ENCODE assay signal across 16 mouse cellular contexts in the genomic region with DNA sequence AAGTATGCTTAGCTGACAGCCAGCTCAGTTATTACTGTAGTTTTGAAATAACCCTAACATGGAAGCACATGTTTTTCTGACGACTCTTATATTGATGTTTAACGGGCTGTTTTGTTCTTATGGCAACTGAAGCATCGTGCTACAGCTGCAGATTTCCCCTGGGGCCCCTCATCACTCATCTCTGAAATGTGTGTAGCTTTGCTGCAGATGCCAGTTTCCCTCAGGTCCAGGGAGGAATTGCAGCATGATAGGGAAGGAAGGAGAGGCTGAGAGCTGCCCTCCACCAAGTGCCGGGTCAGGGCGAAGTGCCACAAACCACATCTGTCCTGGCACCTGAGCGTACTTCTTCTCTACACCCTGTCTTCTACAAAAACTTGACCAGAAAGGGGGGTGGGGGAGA. TPM values are rescaled to one million over a fixed set of nuclear protein-coding genes. Genes with fewer than 3 reads are reported as not detected.
A peak's percentile ranks its signal among the peaks of the same experiment; 100 is the strongest.
DNase-seq lines count a peak whose midpoint lies in the region; ATAC-seq and TF ChIP-seq lines count a peak whose summit lies in the region.
"Had no signal": no experiment of that assay in that cellular context is flagged by ENCODE, and none has a peak within 500 bp of the region (broad histone marks: within the 10 kb centered on the region; RNA-seq: fewer than 3 reads in every experiment).

No protein-coding gene starts in this region.

- no peaks in the 10 kb centered on the region for H3K9me3 ChIP-seq in heart, embryonic 15.5 days (replicated peaks)
- no peaks in the 10 kb centered on the region for H3K9me3 ChIP-seq in limb, embryonic 10.5 days (replicated peaks)
- H3K9me3 ChIP-seq in forebrain, postnatal 0 days (ENCODE audit: low read length) = no peaks in the 10 kb centered on the region
- H3K9me3 ChIP-seq: liver, embryonic 12.5 days; midbrain, embryonic 13.5 days had no signal

- no peaks in the 10 kb centered on the region for H3K27me3 ChIP-seq in heart, embryonic 15.5 days
- H3K27me3 ChIP-seq in limb, embryonic 10.5 days (ENCODE audit: low read depth, poor library complexity, severe bottlenecking) = no peaks in the 10 kb centered on the region
- H3K27me3 ChIP-seq in forebrain, postnatal 0 days (ENCODE audit: insufficient read depth, low read length) = no peaks in the 10 kb centered on the region
- H3K27me3 ChIP-seq: liver, embryonic 12.5 days; midbrain, embryonic 13.5 days; Patski had no signal

- no peak overlapping the region for H3K4me3 ChIP-seq in heart, embryonic 15.5 days
- no peak overlapping the region for H3K4me3 ChIP-seq in limb, embryonic 10.5 days
- no peak overlapping the region for H3K4me3 ChIP-seq in forebrain, postnatal 0 days (ENCODE audit: low read depth, low read length)
- H3K4me3 ChIP-seq: liver, embryonic 12.5 days; midbrain, embryonic 13.5 days had no signal

- peaks cover 76% of the 10 kb centered on the region for H3K4me1 ChIP-seq in heart, embryonic 15.5 days (replicated peaks)
- peaks cover 74% of the 10 kb centered on the region for H3K4me1 ChIP-seq in limb, embryonic 10.5 days
- H3K4me1 ChIP-seq in forebrain, postnatal 0 days (ENCODE audit: insufficient read depth) = no peaks in the 10 kb centered on the region
- H3K4me1 ChIP-seq: liver, embryonic 12.5 days had no signal

- no peak overlapping the region for H3K9ac ChIP-seq in heart, embryonic 15.5 days
- H3K9ac ChIP-seq in forebrain, postnatal 0 days = no peak overlapping the region
- H3K9ac ChIP-seq: hindbrain, embryonic 14.5 days; liver, embryonic 12.5 days; midbrain, embryonic 13.5 days had no signal

- H3K4me2 ChIP-seq in heart, embryonic 15.5 days = no peak overlapping the region
- no peak overlapping the region for H3K4me2 ChIP-seq in forebrain, postnatal 0 days (ENCODE audit: low read depth)
- H3K4me2 ChIP-seq: heart, embryonic 11.5 days; hindbrain, embryonic 14.5 days; liver, embryonic 12.5 days; midbrain, embryonic 13.5 days had no signal

- ATAC-seq in heart, embryonic 15.5 days (replicated peaks; ENCODE audit: insufficient number of reproducible peaks, insufficient read depth, low FRiP score, low read depth) = no peak
- ATAC-seq in forebrain, postnatal 0 days = no peak
- ATAC-seq: forebrain, embryonic 14.5 days; liver, embryonic 12.5 days; midbrain, embryonic 13.5 days; Patski had no signal

- 56% methylated on average over 6 of the region's 6 CpGs for WGBS in heart, embryonic 15.5 days
- 87% methylated on average over 6 of the region's 6 CpGs for WGBS in limb, embryonic 10.5 days
- 87% methylated on average over 6 of the region's 6 CpGs for WGBS in forebrain, postnatal 0 days

- H3K36me3 ChIP-seq in heart, embryonic 15.5 days = peaks cover 18% of the 10 kb centered on the region
- peaks cover 60% of the 10 kb centered on the region for H3K36me3 ChIP-seq in limb, embryonic 10.5 days
- H3K36me3 ChIP-seq in forebrain, postnatal 0 days (ENCODE audit: insufficient read depth) = peaks cover 31% of the 10 kb centered on the region

- H3K27ac ChIP-seq in heart, embryonic 15.5 days = peak overlapping the region; percentile 84; the same call in 1 of the 2 replicates
- H3K27ac ChIP-seq in limb, embryonic 10.5 days = peak overlapping the region; percentile 7; the same call in 1 of the 2 replicates
- no peak overlapping the region for H3K27ac ChIP-seq in forebrain, postnatal 0 days (ENCODE audit: low read depth, low read length)
- H3K27ac ChIP-seq: hindbrain, embryonic 14.5 days; liver, embryonic 12.5 days; midbrain, embryonic 13.5 days had no signal

- TF ChIP-seq CTCF in forebrain, postnatal 0 days (IDR thresholded peaks at IDR 0.05; ENCODE audit: low read depth) = no peak

- no peak for DNase-seq in heart, adult 8-10 months (ENCODE audit: low spot score)
- DNase-seq in thymus, postnatal 4 days = peak; percentile 24
- DNase-seq in thymus, postnatal 25 days = no peak
- DNase-seq in limb, embryonic 10.5 days (ENCODE audit: low spot score) = no peak
- no peak for DNase-seq in embryo, embryonic 11 days
- DNase-seq in forebrain, postnatal 0 days = no peak
- no peak for DNase-seq in left cerebral cortex, adult 18-20 months (ENCODE audit: low spot score in 2 of 2)
- DNase-seq: cerebellum, adult 18-20 months; kidney, adult 2 months had no signal

RNA-seq across cellular contexts. Expression of a gene that starts 47.6 kb away (rescaled TPM):
- polyA plus RNA-seq in heart, embryonic 15.5 days (2015; fragmentation: Nextera tagmentation; extraction: Ambion mirVana) = 363 and 375 TPM in 2 replicates
- 100 to 1,000 TPM; 354 to 406 (median 379) TPM for total RNA-seq in heart, adult 8-10 months (2022)
- 385 and 390 TPM in 2 replicates for polyA plus RNA-seq in limb, embryonic 10.5 days (2016; fragmentation: Nextera tagmentation; extraction: Ambion mirVana)
- 98.3 and 113 TPM in 2 replicates for total RNA-seq in forebrain, postnatal 0 days (2014; rRNA removed)
- 315 and 325 TPM in 2 replicates for polyA plus RNA-seq in forebrain, postnatal 0 days (2015; fragmentation: Nextera tagmentation; extraction: Ambion mirVana)
- total RNA-seq in left cerebral cortex, adult 18-20 months (2021) = 100 to 1,000 TPM; 302 to 316 TPM
